Mouse (Mus musculus): Measurements from ENCODE around the gene Snrpg.
"Not testable (repeated sequence)": the region's sequence is repeated elsewhere in the genome, so short reads cannot be mapped to it uniquely, and the experiment has no call there.

Gene Snrpg

DNA sequence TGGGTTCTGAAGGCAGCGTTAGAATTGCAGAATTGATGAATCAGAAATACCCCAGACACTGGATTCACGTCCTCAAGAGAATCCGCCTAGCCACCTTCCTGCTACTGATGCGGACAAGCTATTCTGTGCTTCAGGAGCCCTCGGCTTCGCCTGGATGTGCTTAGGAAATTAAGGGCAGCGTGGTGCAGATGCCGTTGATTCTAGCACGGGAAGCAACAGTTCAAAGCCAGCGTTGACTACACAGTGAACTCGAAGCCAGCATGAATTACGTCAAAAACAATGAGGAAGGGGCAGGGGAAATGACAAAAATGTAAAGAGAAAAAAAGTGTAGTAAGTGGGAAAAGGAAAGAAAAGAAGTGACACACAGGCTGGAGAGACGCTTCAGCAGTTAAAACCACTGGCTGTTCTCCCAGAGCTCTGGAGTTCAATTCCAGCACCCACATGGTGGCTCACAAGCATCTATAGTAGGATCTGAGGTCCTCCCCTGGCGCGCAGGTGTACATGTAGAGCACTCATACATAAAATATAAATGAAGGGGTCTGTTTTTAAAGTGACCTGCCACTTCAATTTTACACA, at the start of gene Snrpg:
Gene Snrpg (plus strand): TSS at position 541 of the 576 bp plus-strand sequence.
- no peak for DNase-seq (ENCODE audit: low read depth, low spot score)

DNA sequence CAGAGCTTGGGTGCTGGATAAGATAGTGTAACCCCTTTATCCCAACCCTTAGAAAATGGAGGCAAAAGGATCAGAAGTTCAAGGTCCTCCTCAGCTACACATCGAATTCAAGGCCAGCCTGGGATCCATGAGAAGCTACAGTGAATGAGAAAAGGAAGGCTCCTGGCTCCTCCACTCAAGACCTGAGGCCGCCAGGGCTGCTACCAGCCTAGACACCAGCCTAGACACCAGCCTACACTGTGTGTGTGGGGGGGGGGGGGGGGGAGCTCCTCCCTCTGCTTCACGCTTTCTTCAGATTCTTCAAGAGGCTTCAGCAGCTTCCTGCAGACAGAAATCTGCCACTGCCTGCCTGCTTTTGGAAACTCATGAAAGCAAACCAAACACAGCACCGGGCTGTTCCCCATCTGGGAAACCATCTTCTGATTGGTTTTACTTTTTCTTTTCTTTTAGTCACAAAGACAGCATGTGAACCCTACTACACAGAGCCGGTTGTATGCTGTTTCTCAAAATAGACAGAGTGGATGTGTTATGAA, 49.0 kb upstream of the Snrpg start:
- no peak for DNase-seq (ENCODE audit: low read depth, low spot score)

DNA sequence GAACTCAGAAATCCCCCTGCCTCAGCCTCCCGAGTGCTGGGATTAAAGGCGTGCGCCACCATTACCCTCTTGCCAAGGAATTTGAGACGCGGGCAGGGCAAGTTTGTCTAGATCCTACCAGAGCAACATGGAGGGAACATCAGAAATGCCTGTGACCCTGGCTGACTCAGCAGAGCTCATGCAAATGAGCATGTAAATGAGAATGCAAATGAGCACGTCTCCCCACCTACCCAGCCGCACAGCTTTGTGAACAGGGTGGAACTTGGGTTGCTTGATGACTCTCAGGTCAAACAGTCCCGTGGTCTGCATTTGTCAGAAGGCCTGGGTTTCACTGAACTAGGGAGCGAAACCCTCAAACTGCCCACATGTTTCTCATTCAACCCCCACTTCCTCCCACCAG, 48.1 kb upstream of the Snrpg start:
- no peak for DNase-seq (ENCODE audit: low read depth, low spot score)

DNA sequence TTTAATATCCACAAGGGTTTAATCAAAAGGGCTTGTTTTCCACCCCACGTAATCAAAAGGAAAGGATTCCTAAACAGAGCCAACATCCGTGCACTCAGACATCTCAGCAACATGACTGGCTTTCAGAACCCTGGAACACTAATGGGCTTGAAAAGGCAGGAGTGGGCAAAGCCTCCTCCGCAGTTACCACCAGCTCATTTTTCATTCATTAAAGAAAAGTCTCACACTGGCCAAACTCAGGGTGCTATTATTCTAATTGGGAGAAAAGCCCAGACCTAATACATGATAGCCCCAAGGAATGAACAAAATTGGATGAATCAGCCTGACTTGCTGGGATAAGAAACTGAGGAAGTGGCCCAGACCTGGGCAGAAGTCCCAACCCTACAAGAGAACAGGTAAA, 46.7 kb upstream of the Snrpg start:
- DNase-seq (ENCODE audit: low read depth, low spot score): no peak

DNA sequence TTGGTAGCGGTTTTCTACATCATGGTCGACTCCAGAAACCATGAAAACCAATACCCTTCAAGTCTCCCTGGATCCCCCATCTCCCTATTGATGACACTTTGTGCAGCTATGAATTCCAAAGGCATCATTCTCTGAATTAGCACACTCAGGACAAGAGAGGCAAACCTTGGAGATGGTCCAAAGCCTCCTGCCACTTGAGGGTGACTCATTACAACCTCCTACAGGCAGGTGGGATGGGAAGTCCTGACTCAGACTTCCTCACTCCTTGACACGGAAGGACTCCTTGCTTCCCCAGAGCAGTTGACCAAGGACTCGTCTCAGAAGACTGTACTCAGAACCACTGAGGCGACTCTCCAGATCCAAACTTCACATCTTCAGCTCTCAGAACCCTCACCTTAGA, 45.5 kb upstream of the Snrpg start:
- DNase-seq (ENCODE audit: low read depth, low spot score): no peak

DNA sequence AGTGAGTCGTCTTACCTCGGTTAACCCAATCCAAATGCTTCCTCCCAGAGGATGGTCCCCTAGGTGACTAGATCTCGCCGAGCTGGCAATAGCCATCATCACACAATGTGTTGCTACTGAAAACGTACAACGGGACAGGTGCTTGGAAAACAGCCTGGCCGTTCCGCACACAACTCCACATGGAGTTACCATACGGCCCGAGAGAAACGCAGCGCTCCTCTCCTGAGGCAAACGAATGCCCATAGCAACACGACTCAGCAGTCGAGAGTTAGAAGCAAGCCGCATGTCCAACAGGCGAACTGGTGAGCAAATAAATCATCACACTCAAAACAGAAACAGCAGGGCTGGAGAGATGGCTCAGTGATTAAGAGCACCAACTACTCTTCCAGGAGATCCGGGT, 44.2 kb upstream of the Snrpg start:
- DNase-seq (ENCODE audit: low read depth, low spot score): no peak

DNA sequence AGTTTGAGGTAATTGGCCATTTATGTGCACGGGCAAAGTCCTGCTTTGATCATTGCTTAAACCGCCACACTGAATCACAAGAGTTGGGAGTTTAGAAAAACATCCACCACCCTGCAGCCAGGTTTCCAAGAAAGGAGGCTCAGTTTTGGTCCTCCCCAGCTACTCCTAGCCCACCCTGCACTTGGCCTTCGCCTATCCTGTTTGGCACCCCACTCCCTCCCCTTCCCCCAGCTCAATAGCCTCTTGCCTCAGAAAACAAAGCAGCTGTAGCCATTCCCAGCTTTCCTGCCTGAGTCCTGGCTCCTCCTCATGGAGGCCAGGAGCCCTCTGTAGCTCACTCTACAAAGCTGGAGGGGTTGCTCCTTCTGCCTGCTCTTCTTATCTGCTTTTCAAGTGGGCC, 42.7 kb upstream of the Snrpg start:
- DNase-seq (ENCODE audit: low read depth, low spot score): no peak

DNA sequence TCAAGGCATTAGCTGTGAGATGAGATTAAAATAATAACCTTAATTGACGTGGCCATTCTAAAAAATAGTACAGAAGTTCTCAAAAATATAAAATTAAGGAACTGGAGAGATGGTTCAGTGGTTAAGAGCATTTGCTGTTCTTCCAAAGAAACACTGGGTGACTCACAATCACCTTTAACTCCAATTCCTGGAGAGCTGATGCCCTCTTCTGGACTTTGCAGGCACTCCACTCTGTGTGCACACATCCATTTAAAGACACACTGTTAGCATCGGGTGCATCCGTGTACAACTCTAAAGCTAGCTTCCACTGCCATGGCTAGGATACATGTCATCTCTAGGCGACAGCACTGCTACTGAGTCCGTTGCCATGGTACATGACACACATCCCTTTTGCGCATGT, 41.2 kb upstream of the Snrpg start:
- no peak for DNase-seq (ENCODE audit: low read depth, low spot score)

DNA sequence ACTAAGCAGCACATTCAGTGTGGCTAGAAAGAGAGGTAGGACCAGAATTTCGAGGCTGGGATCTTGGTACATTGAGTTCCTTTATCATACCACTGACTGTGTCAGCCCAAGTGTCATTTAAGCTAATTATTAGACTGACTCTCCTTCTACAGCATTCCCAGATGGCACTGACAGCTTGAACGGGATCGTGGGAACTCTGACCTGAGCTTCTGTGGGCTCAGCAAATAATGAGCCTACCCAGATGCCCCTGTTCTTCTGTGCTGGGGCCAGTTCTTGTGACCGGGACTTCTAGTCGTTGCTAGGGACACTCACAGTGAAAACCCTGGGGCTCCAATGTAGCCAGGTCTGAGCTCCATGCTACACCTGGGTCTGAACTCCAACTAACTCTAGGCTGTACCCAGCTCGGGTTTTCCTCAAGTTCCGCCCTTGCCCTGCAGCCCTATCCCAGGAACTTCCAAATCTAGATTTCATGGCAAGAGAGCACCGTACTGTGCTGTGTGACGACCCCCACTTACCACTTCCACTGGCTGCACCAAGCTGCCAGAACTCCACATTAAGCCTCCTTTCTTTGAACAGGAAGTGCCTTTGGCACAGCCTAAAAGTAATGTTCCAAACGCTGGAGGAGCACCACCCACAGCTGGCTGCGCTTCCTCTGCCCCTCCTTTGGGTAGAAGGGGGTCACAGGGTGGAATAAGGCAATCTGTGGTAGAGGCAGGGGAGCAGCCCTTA, 35.8 kb upstream of the Snrpg start:
- DNase-seq (ENCODE audit: low read depth, low spot score): no peak

DNA sequence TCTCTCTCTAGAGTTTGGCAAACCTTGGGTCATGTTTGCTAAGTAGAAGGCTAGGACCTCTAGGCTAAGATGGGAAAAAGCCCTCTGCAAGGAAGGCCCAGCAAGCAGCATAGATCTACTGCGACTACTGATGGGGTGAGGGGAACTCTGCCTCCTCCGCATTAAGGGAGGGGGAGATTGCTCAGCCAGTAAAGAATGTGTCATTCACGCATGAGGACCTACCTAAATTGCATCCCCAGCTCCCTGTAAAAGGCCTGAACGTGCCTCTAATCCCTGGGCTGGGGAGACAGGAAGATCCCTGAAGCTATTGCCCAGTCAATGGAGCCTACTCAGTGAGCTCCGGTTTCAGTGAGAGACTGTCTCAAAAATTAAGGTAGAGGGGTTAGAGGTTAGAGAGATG, 35.2 kb upstream of the Snrpg start:
- DNase-seq (ENCODE audit: low read depth, low spot score): no peak

DNA sequence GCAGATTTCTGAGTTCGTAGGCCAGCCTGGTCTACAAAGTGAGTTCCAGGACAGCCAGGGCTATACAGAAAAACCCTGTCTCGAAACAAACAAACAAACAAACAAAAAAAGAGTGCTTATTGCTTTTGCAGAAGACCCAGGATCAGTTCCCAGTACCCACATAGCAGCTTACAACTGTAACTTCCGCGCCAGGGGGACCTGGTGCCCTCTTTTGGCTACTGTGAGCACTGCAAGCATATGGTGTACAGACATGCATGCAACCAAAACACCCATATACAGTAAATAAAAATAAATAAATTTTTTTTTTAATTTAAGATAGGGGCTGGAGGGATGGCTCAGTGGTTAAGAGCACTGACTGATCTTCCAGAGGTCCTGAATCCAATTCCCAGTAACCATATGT, 34.8 kb upstream of the Snrpg start:
- not testable (repeated sequence) for DNase-seq (ENCODE audit: low read depth, low spot score)

DNA sequence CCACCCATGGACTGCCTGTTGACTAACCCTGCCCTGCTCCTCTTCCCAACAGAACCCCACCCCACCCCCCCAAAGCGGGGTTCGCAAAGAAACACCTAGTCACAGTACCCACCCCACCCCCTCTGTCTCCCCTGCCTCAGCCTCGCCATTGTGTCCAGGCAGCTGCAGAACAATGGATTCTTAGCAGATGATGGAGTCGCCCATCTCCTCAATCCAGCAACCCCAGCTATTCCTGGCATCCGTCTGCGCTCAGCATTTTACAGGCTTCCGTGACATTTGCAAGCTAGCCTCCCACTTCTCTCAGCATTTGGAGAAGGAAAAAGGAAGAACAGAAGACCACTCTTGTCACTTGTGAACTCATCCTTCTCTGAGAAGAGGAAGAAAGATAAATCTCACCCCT, 27.4 kb upstream of the Snrpg start:
- DNase-seq (ENCODE audit: low read depth, low spot score): no peak

DNA sequence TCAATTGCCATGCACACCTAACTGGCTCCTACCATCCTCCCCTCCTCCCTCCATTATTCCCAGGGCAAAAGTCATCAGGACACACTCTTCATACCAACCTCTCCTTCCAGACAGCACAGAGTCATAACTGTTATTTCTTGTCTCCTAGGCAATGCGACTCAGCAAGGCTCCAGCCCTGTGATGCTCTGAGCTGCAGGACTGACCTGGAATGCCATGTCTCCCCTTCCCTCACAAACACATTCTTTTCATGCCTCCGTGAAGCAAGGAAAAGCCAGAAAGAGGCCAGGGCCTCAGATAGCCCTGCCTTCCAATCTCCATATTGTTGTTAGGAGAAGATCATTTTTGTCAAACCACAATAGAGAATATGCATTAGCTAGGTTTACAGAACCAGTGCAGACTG, 25.0 kb upstream of the Snrpg start:
- peak; percentile 8 for DNase-seq (ENCODE audit: low read depth, low spot score)

DNA sequence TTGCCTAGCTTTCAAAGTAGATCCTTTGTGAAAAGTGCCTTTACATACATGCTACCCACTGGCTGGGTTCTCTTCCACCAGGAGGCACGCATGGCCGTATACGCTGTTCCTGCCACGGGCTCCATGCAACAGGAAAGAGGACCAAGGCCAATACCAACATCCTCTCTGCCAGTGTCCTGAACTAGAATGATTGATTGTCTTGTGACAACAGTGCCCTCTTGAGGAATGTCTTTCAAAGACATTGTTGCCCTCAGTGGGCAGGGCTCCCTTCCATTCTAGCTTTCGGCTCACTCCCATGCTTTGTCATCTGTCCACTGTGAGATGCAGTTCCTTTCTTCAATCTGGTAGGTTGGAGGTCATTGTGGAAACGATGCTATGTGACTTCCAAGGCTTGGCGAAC, 21.8 kb upstream of the Snrpg start:
- no peak for DNase-seq (ENCODE audit: low read depth, low spot score)

DNA sequence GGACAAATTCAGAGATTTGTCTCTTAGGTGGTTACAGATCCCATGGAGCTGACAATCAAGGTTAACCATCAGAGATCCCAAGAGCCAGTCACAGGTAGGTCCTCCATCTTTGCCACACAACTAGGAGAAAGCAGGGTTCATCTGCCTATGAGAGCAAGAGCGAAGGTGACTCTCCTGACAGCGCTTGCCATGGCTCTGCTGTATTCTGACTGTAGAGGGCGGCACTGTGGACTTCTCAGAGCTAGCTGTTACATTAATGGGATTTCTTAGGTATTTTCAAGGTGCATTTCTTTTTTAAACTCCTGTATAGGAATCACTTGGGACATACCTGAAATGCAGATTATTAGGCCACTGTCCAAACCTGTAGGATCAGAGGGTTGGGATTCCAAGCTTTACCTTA, 16.2 kb upstream of the Snrpg start:
- DNase-seq (ENCODE audit: low read depth, low spot score): no peak

DNA sequence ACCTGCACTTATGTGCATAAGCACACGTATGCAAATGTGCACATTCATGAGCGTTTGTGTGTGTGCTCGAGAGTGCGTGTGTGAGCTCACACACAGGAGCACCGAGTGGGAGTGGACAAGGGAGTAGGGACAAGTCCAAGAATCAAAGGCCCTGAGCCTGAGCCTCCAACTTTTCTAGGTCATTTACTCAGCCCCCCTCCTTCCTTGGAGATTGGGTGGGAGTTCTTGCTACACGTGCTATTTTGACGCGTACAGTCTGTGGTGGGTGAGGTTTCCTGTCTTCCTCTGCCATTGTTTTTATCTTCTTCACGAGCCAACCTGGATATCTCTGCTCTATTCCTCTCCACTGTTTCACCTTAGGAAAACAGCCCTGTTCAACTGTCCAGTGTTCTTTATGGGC, 14.1 kb upstream of the Snrpg start:
- no peak for DNase-seq (ENCODE audit: low read depth, low spot score)

DNA sequence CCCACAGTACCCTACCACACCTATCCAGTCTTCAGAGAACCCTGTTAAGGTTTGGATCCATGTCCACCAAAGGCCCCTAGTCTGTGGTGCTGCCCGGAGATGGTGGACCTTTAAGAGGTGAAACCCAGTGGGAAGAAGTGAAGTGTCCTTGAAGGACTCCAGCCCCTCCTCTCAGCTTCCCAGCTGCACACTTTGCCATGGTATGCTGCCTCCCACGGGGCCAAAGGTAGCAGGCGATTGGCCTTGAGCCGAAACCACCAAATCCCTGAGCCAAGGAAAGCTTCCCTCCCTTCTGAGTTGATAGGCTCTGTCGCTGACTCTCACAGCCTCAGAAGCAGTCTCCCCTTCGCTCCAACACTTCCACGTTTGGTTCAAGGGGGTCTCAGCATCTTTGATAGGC, 10.4 kb upstream of the Snrpg start:
- no peak for DNase-seq (ENCODE audit: low read depth, low spot score)

DNA sequence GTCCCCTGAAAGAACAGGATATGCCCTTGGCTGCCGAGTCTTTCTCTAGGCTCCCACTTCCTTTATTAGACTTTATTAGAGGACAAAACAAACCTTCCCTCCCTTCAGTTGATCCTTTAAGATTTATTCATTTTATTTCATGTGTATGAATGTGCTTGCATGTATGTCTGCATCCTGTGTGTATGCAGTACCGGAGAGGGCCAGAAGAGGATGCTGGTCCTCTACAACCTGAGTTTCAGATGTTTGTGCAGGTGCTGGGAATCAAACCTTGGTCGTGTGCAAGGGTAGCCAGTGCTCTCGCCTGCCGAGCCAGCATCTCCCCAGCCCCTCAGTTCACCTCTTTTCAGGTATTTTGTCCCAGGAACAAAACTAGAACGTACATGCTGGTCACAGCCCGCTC, 9.7 kb upstream of the Snrpg start:
- no peak for DNase-seq (ENCODE audit: low read depth, low spot score)

DNA sequence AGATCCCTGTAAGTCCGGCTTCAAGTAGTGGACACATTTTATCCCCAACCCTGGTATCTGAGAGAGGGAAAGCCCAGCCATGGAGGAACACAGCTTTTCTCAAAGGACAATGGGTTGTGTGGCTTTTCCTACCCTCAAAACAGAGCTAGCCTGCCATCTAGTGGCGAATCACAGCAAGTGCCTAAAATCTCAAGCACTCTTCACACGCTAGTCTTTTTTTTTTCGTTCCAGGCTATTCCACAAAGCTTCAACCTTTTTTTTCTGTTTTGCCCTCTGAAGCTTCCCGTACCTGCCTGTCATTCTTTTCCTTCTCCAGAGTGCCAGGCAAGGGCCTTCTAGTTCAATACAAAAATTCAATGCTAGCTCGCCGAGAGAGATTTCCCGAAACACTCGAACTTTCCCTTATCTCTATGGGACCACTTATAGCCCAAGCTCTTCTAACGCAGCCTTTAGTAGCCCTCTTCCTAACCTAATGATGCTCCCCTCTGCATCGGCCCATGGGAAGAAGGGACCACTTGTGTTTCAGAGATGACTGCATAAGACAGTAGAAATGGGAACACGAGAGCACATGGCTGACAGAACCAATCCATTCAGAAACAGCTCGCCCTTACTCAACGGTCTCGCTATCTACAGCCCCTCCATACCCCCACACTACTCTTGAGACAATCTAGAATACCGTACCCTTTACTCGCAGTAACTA, 6.5 kb upstream of the Snrpg start:
- peak; percentile 88 for DNase-seq (ENCODE audit: low read depth, low spot score)

DNA sequence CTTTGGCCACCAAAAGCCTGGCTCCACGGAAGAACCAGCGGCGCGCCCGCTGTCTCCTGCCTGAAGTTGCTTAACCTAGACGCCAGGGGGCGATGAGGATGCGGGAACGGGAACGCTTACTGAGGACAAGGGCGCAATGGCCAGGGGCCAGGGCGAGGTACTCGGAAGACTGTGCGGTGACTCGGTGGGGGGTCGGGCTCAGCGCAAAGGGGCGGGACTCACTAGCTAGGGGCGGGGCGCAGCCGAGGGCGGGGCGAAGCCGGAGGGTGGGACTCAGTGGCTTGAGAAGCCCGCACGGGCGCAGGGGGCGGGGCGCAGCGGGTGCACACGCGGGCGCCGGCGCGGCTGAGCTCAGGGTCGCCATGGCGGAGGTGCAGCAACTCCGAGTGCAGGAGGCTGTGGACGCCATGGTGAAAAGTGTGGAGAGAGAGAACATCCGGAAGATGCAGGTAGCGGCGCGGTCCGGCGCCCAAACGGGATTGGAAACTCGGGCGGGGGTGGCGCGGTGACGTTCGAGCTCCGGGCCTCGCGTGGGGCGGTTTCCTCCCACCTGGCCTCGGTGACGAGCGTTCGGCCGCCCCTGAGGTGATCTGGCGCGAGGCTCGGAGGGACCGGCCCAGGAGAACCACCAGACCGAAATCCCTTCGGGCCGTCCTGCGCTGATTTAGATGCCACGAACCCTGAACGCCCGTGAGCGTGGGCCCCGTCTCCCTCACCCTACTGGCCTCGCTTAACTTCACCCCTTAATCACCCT, 5.6 kb upstream of the Snrpg start, which contains the start of gene Fam136a:
Gene Fam136a (plus strand): TSS at position 276 of the 754 bp plus-strand sequence.
- DNase-seq (ENCODE audit: low read depth, low spot score): peak; percentile 98

DNA sequence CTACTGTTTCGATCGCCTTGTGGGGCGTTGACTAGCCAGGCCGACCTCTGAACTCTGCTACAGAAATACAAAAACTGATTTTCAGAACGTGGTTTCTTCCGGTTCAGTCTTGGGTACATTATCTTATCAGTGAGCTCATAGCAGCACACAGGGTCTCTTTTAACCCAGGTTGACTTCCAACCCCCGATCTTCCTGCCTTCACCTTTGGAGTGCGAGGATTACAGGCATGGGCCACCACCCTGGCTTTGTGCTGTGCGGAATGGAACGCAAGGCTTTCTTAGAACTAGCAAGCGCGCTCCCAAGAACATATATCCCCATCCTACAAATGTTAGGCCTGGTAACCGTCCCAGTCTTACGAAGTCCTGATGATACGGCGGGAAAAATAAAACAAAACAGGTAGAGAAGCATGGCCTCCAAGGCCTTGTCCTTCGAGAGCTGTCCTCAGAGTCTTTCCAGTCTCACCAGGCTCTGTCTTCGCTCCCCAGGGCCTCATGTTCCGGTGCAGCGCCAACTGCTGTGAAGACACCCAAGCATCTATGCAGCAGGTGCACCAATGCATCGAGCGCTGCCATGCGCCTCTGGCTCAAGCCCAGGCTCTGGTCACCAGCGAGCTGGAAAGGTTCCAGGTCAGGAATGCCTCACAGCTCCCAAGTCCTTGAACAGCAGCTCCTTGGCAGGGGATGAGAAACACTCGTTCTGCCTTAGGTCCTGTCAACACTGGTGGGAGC, 4.8 kb upstream of the Snrpg start:
- no peak for DNase-seq (ENCODE audit: low read depth, low spot score)

All from forelimb bud, embryonic 11.5 days (tissue).